Mouse (Mus musculus): ENCODE data around the gene Glra1. TPM values are rescaled to one million over a fixed set of nuclear protein-coding genes. Genes with fewer than 3 reads are reported as not detected.

The Glra1 gene
- total RNA-seq (2023), result not detected in 2 replicates

GRCm38 (mm10) chr11:55607808-55608523, at the start of gene Glra1:
Gene Glra1 (minus strand): TSS chr11:55608198.

DNA sequence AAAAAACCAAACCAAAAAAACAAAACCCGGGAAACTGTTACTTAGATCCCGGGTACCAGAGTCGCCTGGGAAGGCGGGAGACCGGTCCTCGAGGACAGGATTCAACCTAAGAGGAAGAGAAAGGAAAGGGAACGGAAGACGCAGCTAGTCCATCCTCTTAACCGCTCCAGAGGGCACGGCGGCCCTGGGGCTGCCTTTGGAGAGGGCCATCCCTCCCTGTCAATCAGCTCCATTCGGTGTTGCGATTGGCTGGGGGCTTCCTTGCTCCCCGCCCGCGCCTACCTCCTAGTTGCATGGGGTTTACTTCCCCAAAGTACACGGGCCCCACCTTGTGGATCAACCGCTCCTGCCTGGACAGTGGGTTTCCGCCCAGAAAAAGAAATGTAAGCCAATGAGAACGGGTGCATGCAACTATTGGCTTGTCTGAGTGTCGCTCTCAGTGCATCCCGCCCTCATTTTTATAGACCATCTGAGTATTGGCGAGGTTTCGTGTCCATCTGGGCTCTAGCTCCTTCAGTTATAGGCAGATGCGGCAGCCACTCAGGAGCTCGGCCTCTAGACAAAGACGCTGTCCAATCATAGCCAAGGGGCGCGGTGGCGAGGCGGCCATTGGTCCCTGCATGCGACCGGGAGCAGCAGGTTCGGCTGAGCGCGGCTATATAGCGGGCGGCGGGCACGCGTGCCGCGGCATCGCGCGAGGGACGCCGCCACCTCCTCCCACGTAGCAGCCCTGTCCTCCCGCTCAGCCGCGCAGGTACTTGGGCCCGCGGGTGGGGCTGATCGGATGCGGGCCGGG, 138.8 kb downstream of the Glra1 start, which contains the start of gene G3bp1:
Gene G3bp1, plus strand, starts transcription at position 638 of the 796 bp plus-strand sequence.

Other genes starting within 250 kb of the Glra1 start
- gene Sparc, start 185.0 kb downstream of the Glra1 start, total RNA-seq (2023), result 23.9 and 28.5 TPM in 2 replicates
- gene Atox1, start 147.0 kb downstream of the Glra1 start, total RNA-seq (2023), result 74.3 and 99.1 TPM in 2 replicates
- 33.3 and 39.4 TPM in 2 replicates for gene G3bp1, start 138.5 kb downstream of the Glra1 start, total RNA-seq (2023)